Mouse (Mus musculus) adrenal gland, adult 8-10 months (tissue): ENCODE measurements around the gene Nrap. TPM values are rescaled to one million over a fixed set of nuclear protein-coding genes. Genes with fewer than 3 reads are reported as not detected.
A peak's percentile ranks its signal among the peaks of the same experiment; 100 is the strongest.

Source experiments
- DNase-seq: peaks from one replicate; pipeline ENCODE4 v3.0.0; 2022
- total RNA-seq, 4 experiments: library from RNA; stranded (reverse); gene quantifications; 2 replicates each; pipeline ENCODE4 v1.2.4; 2022

The Nrap gene
- total RNA-seq, 4 experiments from 2014 or later = 0.12 to 0.16 TPM; not detected in 2

GRCm38 (mm10) chr19:56396669-56397621 lies 7.1 kb upstream of the Nrap start, which contains the start of gene Casp7:
Casp7 (plus strand) TSS chr19:56397129.
- peak; percentile 39 for DNase-seq

GRCm38 (mm10) chr19:56396227-56396626 lies 6.4 kb upstream of the Nrap start:
- no peak for DNase-seq

GRCm38 (mm10) chr19:56395183-56395935 lies 5.5 kb upstream of the Nrap start:
- no peak for DNase-seq

GRCm38 (mm10) chr19:56393311-56393866 lies 3.6 kb upstream of the Nrap start:
- DNase-seq = no peak

- DNase-seq = no peak
These were observed 1.6 kb upstream of the Nrap start for GRCm38 (mm10) chr19:56391307-56392046.

- DNase-seq = no peak
These were observed 661 bp downstream of the Nrap start for GRCm38 (mm10) chr19:56389176-56389575.

GRCm38 (mm10) chr19:56387726-56388302 lies 2.0 kb downstream of the Nrap start:
- no peak for DNase-seq

GRCm38 (mm10) chr19:56386095-56386494 lies 3.7 kb downstream of the Nrap start:
- no peak for DNase-seq

- DNase-seq = no peak
These were observed 4.3 kb downstream of the Nrap start for GRCm38 (mm10) chr19:56385546-56385945.

GRCm38 (mm10) chr19:56381407-56381806 lies 8.4 kb downstream of the Nrap start:
- no peak for DNase-seq

- DNase-seq = no peak
These were observed 9.5 kb downstream of the Nrap start for GRCm38 (mm10) chr19:56380341-56380740.

GRCm38 (mm10) chr19:56378554-56379172 lies 11.2 kb downstream of the Nrap start:
- DNase-seq = no peak

- DNase-seq = no peak
These were observed 11.8 kb downstream of the Nrap start for GRCm38 (mm10) chr19:56378007-56378406.

- DNase-seq = no peak
These were observed 15.8 kb downstream of the Nrap start for GRCm38 (mm10) chr19:56374011-56374410.

GRCm38 (mm10) chr19:56373246-56373645 lies 16.6 kb downstream of the Nrap start:
- DNase-seq = no peak

GRCm38 (mm10) chr19:56372226-56372625 lies 17.6 kb downstream of the Nrap start:
- no peak for DNase-seq

GRCm38 (mm10) chr19:56370389-56371150 lies 19.3 kb downstream of the Nrap start:
- no peak for DNase-seq

GRCm38 (mm10) chr19:56368912-56369311 lies 20.9 kb downstream of the Nrap start:
- no peak for DNase-seq

GRCm38 (mm10) chr19:56367778-56368177 lies 22.1 kb downstream of the Nrap start:
- DNase-seq = no peak

- DNase-seq = no peak
These were observed 23.2 kb downstream of the Nrap start for GRCm38 (mm10) chr19:56366625-56367024.

GRCm38 (mm10) chr19:56366168-56366567 lies 23.7 kb downstream of the Nrap start:
- no peak for DNase-seq
